Mouse (Mus musculus) midbrain, postnatal 0 days (tissue): ENCODE measurements at regions not wholly inside any gene's neighbourhood (a gene's known extent, or its start where the extent isn't known, plus 50 kb on each side); places are given as distances from the start of the nearest gene placed in this dataset.
A peak's percentile ranks its signal among the peaks of the same experiment; 100 is the strongest.

Experiments used
- ATAC-seq: fragments of 200-750 bp; cut with Nextera tagmentation; 2 replicates; pipeline ENCODE4 v1.8.0; 2017; ENCODE audit warnings: moderate number of reproducible peaks, mild to moderate bottlenecking, moderate TSS enrichment, moderate library complexity; ENCODE audit not compliant: low FRiP score
- DNase-seq: peaks from one replicate; pipeline ENCODE4 v3.0.0-alpha.2; 2015; ENCODE audit warnings: low spot score
- H3K27ac ChIP-seq: fragments of 300-500 bp; sonication (generic); 2 replicates; pipeline ENCODE4 v1.5.1; 2014; ENCODE audit warnings: low read depth, mild to moderate bottlenecking, low read length, mixed read lengths
- H3K27me3 ChIP-seq: fragments of 300-500 bp; sonication (generic); 2 replicates; pipeline ENCODE4 v1.6.1; 2014; ENCODE audit warnings: low read length, control low read depth, mixed read lengths; ENCODE audit not compliant: insufficient read depth
- H3K36me3 ChIP-seq: fragments of 300-500 bp; sonication (generic); 2 replicates; pipeline ENCODE4 v1.6.1; 2014; ENCODE audit warnings: low read length, control low read depth, mixed read lengths; ENCODE audit not compliant: insufficient read depth
- H3K4me1 ChIP-seq: fragments of 300-500 bp; sonication (generic); 2 replicates; pipeline ENCODE4 v1.6.1; 2014; ENCODE audit warnings: mild to moderate bottlenecking, control low read depth, antibody characterized with exemption, low read length, mixed read lengths; ENCODE audit not compliant: insufficient read depth
- H3K4me2 ChIP-seq: fragments of 300-500 bp; sonication (generic); 2 replicates; pipeline ENCODE4 v1.6.1; 2014; ENCODE audit warnings: low read depth, mild to moderate bottlenecking, low read length, mixed read lengths; ENCODE audit not compliant: poor library complexity, severe bottlenecking
- H3K4me3 ChIP-seq: fragments of 300-500 bp; sonication (generic); 2 replicates; pipeline ENCODE4 v1.5.1; 2014; ENCODE audit warnings: low read depth, mild to moderate bottlenecking, low read length, moderate library complexity
- H3K9ac ChIP-seq: fragments of 300-500 bp; sonication (generic); replicated peaks from 2 replicates; pipeline ENCODE4 v1.6.1; 2014; ENCODE audit warnings: mild to moderate bottlenecking, low read length, moderate library complexity, mixed read lengths; ENCODE audit not compliant: poor library complexity, severe bottlenecking
- H3K9me3 ChIP-seq: fragments of 300-500 bp; sonication (generic); 2 replicates; pipeline ENCODE4 v1.6.1; 2016; ENCODE audit warnings: low read length, control low read depth
- CTCF ChIP-seq: IDR thresholded peaks from 2 replicates; pipeline ENCODE4 v1.5.1; 2016; ENCODE audit warnings: antibody characterized with exemption, mild to moderate bottlenecking
- WGBS: fragments of 180-500 bp; shearing (Covaris S2); extraction: QIAGEN DNeasy Blood & Tissue Kit; methylation state at CpG from one replicate; pipeline ENCODE4 v1.1.7; 2014; 5-methylcytosine and 5-hydroxymethylcytosine counted together

GRCm38 (mm10) chr1:41165878-41166786, 360.7 kb downstream of the Tmem182 start:
- H3K4me2 ChIP-seq: no peak overlapping the region
- WGBS: 11% methylated on average over 12 of the region's 12 CpGs
- ATAC-seq (peak; percentile 60; the same call in 1 of the 2 replicates), DNase-seq (peak; percentile 47)
- H3K36me3 ChIP-seq: no peaks in the 10 kb centered on the region
- no peaks in the 10 kb centered on the region for H3K27me3 ChIP-seq
- TF ChIP-seq CTCF: no peak
- H3K27ac ChIP-seq: no peak overlapping the region; the same call in 1 of the 2 replicates
- H3K9me3 ChIP-seq: no peaks in the 10 kb centered on the region
- no peaks in the 10 kb centered on the region for H3K4me1 ChIP-seq
- H3K4me3 ChIP-seq: no peak overlapping the region
- H3K9ac ChIP-seq: no peak overlapping the region

DNA sequence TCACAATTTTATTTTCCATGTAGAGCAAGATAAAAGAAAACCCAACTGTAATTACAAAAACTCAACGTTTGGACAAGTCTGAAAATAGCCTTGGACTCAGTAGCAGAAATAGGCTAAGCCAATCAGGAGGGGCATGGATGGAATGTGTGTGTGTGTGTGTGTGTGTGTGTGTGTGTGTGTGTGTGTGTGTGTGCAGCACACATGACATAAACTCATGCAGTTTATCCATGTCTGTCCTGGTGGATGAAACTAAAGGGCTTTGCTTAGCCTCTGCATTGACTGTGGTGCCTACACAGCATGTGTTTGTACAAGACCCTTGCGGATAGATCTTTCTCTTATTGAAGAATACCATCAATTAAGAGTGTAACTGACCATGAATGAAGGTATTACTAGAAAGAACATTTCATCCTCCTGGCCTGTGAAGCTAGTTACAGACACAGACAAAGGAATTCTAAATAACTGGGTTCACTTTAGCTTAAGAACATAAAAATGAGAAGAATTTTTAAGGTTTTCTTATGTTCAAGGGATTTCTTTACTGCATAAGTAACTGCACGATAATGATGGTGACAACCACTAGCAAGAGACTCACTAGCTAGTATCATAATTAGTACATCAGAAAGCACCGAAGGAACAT, 361.5 kb downstream of the Tmem182 start:
- H3K27ac ChIP-seq: no peak overlapping the region
- H3K9me3 ChIP-seq: no peaks in the 10 kb centered on the region
- DNase-seq: no peak
- no peak overlapping the region for H3K4me2 ChIP-seq
- H3K9ac ChIP-seq: no peak overlapping the region
- TF ChIP-seq CTCF: no peak
- no peaks in the 10 kb centered on the region for H3K4me1 ChIP-seq
- H3K4me3 ChIP-seq: no peak overlapping the region
- WGBS: 19% methylated on average over 4 of the region's 4 CpGs
- peak; percentile 47; the same call in 1 of the 2 replicates for ATAC-seq
- H3K27me3 ChIP-seq: no peaks in the 10 kb centered on the region
- H3K36me3 ChIP-seq: no peaks in the 10 kb centered on the region

DNA sequence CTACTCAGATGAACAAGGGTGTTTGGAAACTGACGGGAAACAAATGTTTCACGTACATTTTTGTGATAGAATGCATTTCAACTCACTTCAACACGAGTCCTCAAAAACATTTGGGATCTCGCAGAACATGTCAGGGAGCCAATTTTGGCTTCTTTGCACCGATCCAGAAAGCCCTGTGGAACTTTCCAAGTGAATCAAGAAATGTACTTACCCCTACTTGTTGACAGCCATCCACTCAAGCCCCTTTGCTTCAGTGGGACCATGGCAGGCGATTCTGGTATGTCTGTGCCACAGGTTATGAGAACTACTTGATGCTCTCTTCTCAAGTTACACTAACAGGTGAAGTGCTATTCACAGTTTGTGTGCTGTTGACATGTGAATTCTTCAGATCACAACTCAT, 381.6 kb downstream of the Tmem182 start:
- Histone ChIP-seq H3K9me3 (no peaks in the 10 kb centered on the region), H3K9ac (no peak overlapping the region), H3K27ac (no peak overlapping the region), H3K4me2 (no peak overlapping the region), H3K27me3 (no peaks in the 10 kb centered on the region), H3K4me1 (no peaks in the 10 kb centered on the region), H3K36me3 (no peaks in the 10 kb centered on the region), H3K4me3 (no peak overlapping the region)
- TF ChIP-seq CTCF: no peak
- no peak for ATAC-seq
- WGBS: 90% methylated on average over 6 of the region's 6 CpGs
- no peak for DNase-seq

DNA sequence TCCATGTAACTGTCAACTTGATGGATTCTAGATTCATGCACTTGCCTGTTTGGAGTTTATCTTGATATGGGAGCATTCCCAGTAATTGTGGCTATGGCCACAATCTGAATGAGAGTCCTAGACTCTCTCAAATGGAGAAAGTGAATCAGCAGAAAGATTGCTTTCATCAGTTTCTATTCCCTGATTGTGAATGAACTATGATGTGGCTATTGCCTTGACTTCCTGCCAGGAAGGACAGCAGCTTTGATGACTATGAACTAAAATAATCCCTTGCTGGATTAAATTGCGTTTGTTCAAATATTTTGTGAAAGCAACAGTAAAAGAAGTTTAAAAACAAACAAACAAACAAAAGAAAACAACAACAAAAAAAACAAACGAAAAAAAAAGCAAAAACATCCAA, 407.5 kb downstream of the Tmem182 start:
- no peak for TF ChIP-seq CTCF
- DNase-seq (no peak), ATAC-seq (no peak)
- H3K9me3 ChIP-seq: no peaks in the 10 kb centered on the region
- H3K27ac ChIP-seq: no peak overlapping the region
- no peak overlapping the region for H3K9ac ChIP-seq
- no peaks in the 10 kb centered on the region for H3K27me3 ChIP-seq
- no peak overlapping the region for H3K4me3 ChIP-seq
- H3K4me1 ChIP-seq: no peaks in the 10 kb centered on the region
- no peak overlapping the region for H3K4me2 ChIP-seq
- H3K36me3 ChIP-seq: no peaks in the 10 kb centered on the region
- 85% methylated on average over 2 of the region's 2 CpGs for WGBS

DNA sequence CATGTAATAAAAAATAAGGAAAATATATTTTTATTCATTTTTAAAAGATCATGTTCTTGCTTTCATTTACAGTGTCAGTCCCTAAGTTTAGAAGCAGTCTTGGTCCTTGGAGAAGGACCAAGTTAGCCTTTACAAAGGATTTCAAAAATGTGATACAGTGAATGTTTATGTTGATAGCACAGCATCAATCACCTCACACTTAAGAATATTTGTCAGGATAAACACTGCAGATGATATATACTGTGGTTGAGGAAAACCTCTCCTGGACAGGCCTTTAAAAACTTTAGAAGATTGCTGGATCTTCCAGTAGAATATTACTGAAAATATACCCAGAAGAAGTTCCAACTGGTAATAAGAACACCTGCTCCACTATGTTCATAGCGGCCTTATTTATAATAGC, 420.4 kb downstream of the Tmem182 start:
- ATAC-seq (no peak), DNase-seq (no peak)
- WGBS: 97% methylated on average over 1 of the region's 1 CpGs
- H3K4me3 ChIP-seq: no peak overlapping the region
- TF ChIP-seq CTCF: no peak
- no peak overlapping the region for H3K27ac ChIP-seq
- no peak overlapping the region for H3K9ac ChIP-seq
- no peaks in the 10 kb centered on the region for H3K27me3 ChIP-seq
- H3K36me3 ChIP-seq: no peaks in the 10 kb centered on the region
- no peaks in the 10 kb centered on the region for H3K4me1 ChIP-seq
- H3K4me2 ChIP-seq: no peak overlapping the region
- H3K9me3 ChIP-seq: no peaks in the 10 kb centered on the region

DNA sequence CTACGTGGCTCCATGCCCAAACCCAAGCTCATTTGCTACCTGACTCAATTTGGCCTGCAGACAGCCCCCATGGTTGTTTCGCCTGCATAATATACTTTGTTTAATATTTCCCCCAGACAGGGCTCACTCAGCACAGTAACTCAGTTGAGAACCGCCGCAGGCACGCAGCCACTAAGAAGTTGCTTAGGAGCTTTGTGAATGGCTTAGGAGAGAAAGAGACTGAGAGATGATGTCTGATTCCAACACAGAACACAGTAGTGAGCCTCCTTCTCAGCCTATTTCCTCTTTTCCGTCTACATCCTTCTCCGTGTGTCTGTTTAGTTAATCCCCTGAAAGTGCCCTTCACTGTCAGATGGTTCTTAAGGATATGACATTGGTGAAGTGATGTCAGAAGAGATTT, 429.9 kb downstream of the Tmem182 start:
- Histone ChIP-seq H3K4me3 (no peak overlapping the region), H3K4me1 (no peaks in the 10 kb centered on the region), H3K9ac (no peak overlapping the region), H3K36me3 (no peaks in the 10 kb centered on the region), H3K27me3 (no peaks in the 10 kb centered on the region), H3K27ac (no peak overlapping the region), H3K9me3 (no peaks in the 10 kb centered on the region), H3K4me2 (no peak overlapping the region)
- peak; percentile 47; the same call in 1 of the 2 replicates for ATAC-seq
- DNase-seq: no peak
- 38% methylated on average over 7 of the region's 7 CpGs for WGBS
- TF ChIP-seq CTCF: no peak
